Mouse (Mus musculus) layer of hippocampus, adult 8-10 months (tissue): ENCODE results near the gene Serpine2. TPM values are rescaled to one million over a fixed set of nuclear protein-coding genes. Genes with fewer than 3 reads are reported as not detected.
A peak's percentile ranks its signal among the peaks of the same experiment; 100 is the strongest.

Source experiments
- DNase-seq, 2 experiments: peaks; one replicate each; pipeline ENCODE4 v3.0.0; 2022; ENCODE audit warnings: low spot score in 2 of 2
- total RNA-seq, 4 experiments: library from RNA; stranded (reverse); gene quantifications; 2 replicates each; pipeline ENCODE4 v1.2.4; 2022

Gene Serpine2
- 100 to 1,000 TPM; 130 to 196 (median 160) TPM for total RNA-seq

- peak; percentile 24 to 29 for DNase-seq
Measured at GRCm38 (mm10) chr1:79861130-79861942, at the start of gene Serpine2. Serpine2 (minus strand) TSS chr1:79861180.

- no peak for DNase-seq
Measured at GRCm38 (mm10) chr1:79907811-79908210, 46.8 kb upstream of the Serpine2 start.

GRCm38 (mm10) chr1:79905241-79905640 lies 44.3 kb upstream of the Serpine2 start:
- DNase-seq = no peak

- DNase-seq = peak; percentile 50 to 56
Measured at GRCm38 (mm10) chr1:79902901-79903300, 41.9 kb upstream of the Serpine2 start.

- DNase-seq = no peak
Measured at GRCm38 (mm10) chr1:79882648-79883047, 21.7 kb upstream of the Serpine2 start.

GRCm38 (mm10) chr1:79874741-79875140 lies 13.8 kb upstream of the Serpine2 start:
- DNase-seq = no peak

- peak; percentile 13 to 18 for DNase-seq
Measured at GRCm38 (mm10) chr1:79860411-79861039, 455 bp downstream of the Serpine2 start.

GRCm38 (mm10) chr1:79859975-79860374 lies 1.0 kb downstream of the Serpine2 start:
- DNase-seq = no peak

- no peak for DNase-seq
Measured at GRCm38 (mm10) chr1:79859026-79859425, 2.0 kb downstream of the Serpine2 start.

GRCm38 (mm10) chr1:79858389-79858994 lies 2.5 kb downstream of the Serpine2 start:
- peak in 1 of 2 experiments; percentile 16 for DNase-seq

- DNase-seq = no peak
Measured at GRCm38 (mm10) chr1:79857681-79858388, 3.1 kb downstream of the Serpine2 start.

- no peak for DNase-seq
Measured at GRCm38 (mm10) chr1:79856756-79857155, 4.2 kb downstream of the Serpine2 start.

GRCm38 (mm10) chr1:79853527-79853926 lies 7.5 kb downstream of the Serpine2 start:
- DNase-seq = no peak

GRCm38 (mm10) chr1:79850341-79850740 lies 10.6 kb downstream of the Serpine2 start:
- no peak for DNase-seq

GRCm38 (mm10) chr1:79848663-79849062 lies 12.3 kb downstream of the Serpine2 start:
- DNase-seq = no peak

GRCm38 (mm10) chr1:79846891-79847290 lies 14.1 kb downstream of the Serpine2 start:
- DNase-seq = no peak

GRCm38 (mm10) chr1:79832719-79833404 lies 28.1 kb downstream of the Serpine2 start:
- no peak for DNase-seq

GRCm38 (mm10) chr1:79823951-79824633 lies 36.9 kb downstream of the Serpine2 start:
- no peak for DNase-seq

GRCm38 (mm10) chr1:79822806-79823525 lies 38.0 kb downstream of the Serpine2 start:
- DNase-seq = peak; percentile 27 to 31
